Mouse (Mus musculus) urinary bladder, postnatal 4 days (tissue): ENCODE results near the gene 1700020A23Rik.

Experiments used
- DNase-seq, 2 experiments: peaks; one replicate each; pipeline ENCODE4 v3.0.0; 2021 to 2022; ENCODE audit warnings: low spot score in 2 of 2

The 1700020A23Rik gene

GRCm38 (mm10) chr2:130411558-130412495 is 6.8 kb downstream of the 1700020A23Rik start:
- DNase-seq, result peak; percentile 72 to 91

- no peak for DNase-seq
Measured at GRCm38 (mm10) chr2:130412775-130413174, 7.7 kb downstream of the 1700020A23Rik start.

GRCm38 (mm10) chr2:130414094-130414856 is 9.2 kb downstream of the 1700020A23Rik start:
- no peak for DNase-seq

DNA sequence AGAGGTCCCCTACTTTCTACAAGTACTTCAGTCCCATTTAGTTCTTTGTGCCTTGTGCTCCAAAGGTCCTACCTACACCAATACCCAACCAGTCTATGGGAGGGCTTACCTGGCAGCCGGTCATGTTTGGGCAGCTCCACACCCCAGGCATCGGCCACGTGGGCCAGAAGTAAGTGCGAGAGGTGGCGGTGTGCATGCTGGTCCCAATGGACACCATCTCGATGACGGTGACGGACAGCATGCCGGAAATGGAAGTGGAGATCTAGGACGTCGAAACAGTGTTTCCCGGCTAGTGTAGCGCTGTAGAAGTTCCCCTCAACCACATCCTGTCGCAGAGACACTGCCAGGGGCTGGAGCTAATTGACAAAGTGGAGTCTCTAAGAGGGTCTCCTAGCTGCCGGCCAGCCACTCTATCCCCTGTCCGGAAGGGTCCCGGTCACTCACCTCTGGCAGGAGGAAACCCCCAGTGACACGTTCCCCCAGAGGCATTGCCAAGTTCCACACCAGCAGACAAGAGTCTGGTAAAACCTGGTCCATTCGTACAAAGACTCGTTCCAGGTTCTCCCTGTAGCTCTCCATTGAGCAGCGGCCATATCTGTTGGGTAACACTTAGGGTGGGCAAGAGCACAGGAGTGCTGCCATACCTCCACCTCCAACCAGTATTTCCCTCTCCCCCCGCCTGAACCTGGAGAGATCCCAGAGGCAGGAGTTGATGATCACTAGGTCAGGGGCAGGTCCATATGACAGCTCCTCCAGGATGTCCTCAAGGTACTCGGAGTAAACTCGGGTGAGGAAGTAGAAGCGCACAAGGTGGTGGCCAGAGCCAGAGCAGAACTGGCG is 16.9 kb downstream of the 1700020A23Rik start:
- DNase-seq, result no peak

- peak; percentile 74 for DNase-seq
Measured at GRCm38 (mm10) chr2:130423397-130424125, 18.5 kb downstream of the 1700020A23Rik start.

DNA sequence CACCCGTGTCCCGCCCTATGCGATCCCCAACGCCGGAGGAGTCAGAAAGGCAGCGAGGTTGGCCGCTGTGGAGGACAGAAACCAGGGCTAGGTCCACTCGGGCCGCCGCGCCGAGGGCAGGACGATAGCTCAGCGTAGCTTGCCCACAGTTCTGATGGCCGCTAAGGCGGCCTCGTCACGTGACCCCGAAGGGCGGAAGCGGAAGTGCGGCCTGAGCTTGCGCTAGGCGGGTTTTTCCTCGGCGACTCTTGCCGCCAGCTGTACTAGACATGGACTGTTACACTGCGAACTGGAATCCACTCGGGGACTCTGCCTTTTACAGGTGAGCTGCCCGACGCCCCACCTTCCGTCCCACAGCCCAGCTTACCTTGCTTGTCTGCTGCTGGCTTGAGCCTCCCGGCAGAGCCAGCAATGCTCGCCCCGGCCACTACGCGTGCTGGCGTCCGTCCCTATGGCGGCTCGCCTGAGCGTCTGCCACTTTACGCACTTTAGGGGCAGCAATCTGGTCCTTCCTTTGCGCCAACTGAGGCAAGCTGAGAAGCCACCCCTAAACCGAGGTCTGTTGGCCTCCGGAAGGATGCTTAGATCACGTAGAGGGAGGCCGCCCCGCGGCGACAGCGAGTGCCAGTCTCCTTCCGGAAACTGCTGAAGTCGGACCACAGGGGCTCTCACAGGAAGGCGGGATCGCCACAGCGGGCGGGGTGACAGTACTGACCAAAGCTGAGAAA is 19.2 kb downstream of the 1700020A23Rik start, which contains the start of the genes Vps16 and Pced1a:
Gene Vps16 (plus strand): TSS at position 214 of the 728 bp plus-strand sequence.
Gene Pced1a (minus strand): TSS at position 576 of the 728 bp plus-strand sequence.
- peak; percentile 89 to 93 for DNase-seq

DNA sequence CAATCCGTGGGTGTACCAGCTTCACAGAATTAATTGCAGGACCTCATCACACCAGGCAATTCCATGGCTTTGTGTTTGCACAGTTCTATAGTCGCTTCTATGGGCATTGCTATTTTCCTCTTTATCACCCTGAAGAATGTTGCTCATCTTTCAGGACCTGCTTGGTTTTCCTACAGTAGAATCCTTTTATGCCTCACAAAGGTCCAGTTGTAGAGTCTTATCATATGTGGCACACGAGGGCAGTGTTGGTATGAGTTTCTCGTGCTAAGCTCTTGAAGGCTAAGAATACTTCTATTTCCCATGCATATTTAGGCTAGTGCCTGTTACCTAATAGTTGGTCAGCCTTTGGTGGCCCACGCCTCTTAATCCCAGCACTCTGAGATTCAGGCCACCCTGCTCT is 20.1 kb downstream of the 1700020A23Rik start:
- no peak for DNase-seq

DNA sequence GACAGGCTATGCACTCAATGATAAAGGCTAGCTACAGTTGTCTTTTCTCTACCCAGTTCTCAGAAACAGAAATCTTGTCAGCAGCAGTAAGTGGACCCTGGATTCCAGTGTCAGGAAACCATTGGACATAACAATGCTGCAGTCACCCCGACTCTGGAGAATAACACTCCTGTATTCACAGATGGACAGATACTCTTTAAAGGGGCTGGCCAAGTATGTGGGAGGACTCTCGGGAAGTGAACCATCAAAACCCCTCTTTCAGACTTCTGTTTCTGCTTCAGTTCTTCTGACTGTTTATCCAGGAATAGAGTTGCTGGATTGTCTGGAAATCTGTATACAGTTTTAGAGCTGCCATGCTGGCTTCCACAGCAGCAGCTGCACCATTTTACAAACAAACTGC is 24.8 kb downstream of the 1700020A23Rik start:
- no peak for DNase-seq

- no peak for DNase-seq
Measured at GRCm38 (mm10) chr2:130430484-130430883, 25.4 kb downstream of the 1700020A23Rik start.

GRCm38 (mm10) chr2:130432157-130432556 is 27.1 kb downstream of the 1700020A23Rik start:
- no peak for DNase-seq

DNA sequence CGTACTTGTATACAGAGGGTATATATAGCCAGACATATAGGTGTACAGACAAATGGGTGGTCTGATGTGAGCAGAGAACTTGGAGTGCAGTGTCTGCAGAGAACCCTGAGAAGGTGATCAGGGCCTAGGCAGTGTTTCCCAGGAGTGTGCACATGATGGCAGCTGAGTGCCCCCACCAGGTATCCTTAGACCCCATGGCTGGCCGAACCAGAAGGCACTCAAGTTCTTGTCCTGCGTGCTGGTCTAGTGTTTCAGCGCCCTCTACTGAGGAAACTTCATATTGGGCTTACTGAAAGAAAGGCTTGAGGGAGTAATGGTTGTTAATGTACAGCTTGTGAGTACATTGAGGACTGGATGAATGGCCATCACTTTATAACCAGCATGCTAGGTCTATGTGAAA is 28.1 kb downstream of the 1700020A23Rik start:
- DNase-seq, result no peak

GRCm38 (mm10) chr2:130436769-130437168 is 31.7 kb downstream of the 1700020A23Rik start:
- DNase-seq, result no peak

DNA sequence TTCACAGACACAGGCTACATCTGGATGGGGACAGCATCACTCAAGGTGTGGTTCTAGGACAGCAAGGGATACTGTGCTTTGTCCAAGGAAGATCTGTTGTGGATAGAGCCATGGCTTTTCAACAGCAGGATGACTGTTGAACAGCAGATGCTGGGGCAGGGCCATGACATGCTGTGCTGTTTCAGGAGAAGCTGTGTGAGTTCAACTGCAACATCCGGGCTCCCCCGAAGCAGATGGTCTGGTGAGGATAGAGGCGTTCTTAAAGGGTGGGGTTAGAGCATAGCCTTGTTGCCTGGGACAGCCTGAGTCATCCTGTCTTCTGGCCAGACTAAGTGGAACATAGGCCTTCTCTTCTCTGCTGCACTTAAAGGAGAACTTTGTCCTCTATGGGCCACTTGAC is 33.8 kb downstream of the 1700020A23Rik start:
- DNase-seq, result no peak

- no peak for DNase-seq
Measured at GRCm38 (mm10) chr2:130439840-130440480, 34.9 kb downstream of the 1700020A23Rik start.

DNA sequence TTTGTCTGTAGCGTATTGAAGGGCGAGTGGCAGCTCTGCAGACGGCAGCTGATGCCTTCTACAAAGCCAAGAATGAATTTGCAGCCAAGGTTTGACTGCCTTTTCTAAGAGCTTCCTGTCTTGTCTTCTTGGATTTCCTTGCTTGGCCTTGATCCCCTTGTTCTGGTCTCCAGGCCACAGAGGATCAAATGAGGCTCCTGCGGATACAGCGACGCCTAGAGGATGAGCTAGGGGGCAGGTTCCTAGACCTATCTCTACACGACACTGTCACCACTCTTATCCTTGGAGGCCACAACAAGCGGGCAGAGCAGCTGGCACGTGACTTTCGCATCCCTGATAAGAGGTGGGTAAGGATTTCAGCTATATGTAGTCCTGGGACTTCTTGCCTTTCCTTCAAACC is 37.1 kb downstream of the 1700020A23Rik start:
- no peak for DNase-seq

DNA sequence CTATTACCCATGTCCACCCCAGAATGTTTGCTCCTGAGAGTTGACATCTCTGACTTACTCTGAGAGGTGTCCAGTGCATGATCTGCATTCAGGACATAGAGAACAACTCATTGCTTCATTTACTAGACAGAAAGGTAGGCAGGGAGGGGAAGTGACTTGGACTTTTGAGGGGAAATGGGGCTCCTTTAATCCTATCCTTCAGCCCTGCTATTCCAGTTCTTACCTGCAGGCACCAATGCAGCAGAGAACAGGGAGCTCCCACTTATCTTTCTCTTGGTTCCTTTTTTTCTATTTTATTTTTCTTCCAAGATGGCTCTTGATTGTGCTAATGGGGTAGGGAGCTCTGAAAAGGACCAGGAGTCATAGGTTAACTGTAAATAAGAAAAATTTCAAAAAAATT is 43.4 kb downstream of the 1700020A23Rik start:
- no peak for DNase-seq

DNA sequence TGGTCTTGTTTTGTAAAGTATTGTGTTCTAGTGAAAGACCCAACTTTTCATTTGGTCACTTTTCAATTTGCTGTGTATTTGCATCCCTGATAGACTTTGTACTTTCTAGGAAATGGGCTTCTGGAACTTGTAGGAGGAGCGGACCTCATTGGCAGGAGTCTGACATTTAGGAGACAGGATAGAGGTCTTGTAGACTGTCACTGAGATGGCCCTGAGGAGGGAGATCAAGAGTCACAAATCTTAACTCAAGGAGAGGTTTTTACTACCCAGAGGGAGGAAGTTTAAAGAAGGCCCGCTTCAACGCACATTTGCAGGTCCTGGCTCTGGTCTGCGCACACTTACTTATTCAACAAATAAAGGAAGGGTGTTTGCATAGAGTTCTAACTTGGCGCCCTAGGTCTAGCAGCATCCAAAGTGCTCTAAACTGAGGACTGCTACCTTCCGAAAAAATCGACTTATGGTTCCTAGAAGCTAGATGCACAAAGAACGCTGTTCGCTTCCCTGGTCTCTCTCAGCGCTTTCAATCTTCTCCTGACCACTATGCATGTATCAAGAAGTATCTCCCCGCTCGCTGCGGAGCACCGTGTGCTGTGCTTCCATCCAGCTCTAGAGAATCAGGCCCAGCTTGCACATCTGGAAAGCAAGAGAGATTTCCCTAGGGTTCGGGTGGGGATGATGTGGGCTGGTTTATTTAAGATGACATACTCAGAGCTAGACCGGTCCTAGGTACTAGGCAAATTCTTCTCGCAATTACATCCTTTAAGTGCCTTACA is 44.1 kb downstream of the 1700020A23Rik start:
- no peak for DNase-seq

- peak; percentile 86 to 90 for DNase-seq
Measured at GRCm38 (mm10) chr2:130449794-130450433, 44.9 kb downstream of the 1700020A23Rik start, which contains the start of gene Ptpra. TSS of gene Ptpra (plus strand) at chr2:130450278.
